Mouse (Mus musculus) urinary bladder, adult 18-20 months (tissue): ENCODE data around the gene Sema3f.

Experiments
- DNase-seq, 2 experiments: peaks; one replicate each; pipeline ENCODE4 v3.0.0; 2022; ENCODE audit warnings: low spot score in 2 of 2, mixed read lengths in 2 of 2

The Sema3f gene

GRCm38 (mm10) chr9:107692785-107693184 lies 17.5 kb downstream of the Sema3f start:
- no peak for DNase-seq

DNA sequence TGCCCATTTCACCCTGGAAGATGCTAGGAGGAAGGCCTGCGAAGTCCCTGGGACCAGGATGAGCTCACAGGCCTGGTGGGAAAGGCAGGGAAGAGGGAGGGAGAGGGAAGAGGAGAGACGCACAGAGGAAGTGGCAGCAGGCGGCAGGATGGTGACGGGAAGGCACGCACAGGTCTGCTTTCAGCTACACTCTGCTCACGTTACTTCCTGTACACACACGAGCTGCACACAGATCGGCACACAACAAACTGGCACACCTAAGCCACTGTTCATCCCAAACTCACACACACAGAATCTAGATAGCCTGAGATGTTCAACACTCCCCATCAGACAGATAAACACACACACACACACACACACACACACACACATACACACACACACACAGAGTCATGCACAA lies 19.9 kb downstream of the Sema3f start:
- no peak for DNase-seq

GRCm38 (mm10) chr9:107688939-107689338 lies 21.3 kb downstream of the Sema3f start:
- no peak for DNase-seq

- no peak for DNase-seq
These were observed 21.9 kb downstream of the Sema3f start for GRCm38 (mm10) chr9:107688415-107688814.

DNA sequence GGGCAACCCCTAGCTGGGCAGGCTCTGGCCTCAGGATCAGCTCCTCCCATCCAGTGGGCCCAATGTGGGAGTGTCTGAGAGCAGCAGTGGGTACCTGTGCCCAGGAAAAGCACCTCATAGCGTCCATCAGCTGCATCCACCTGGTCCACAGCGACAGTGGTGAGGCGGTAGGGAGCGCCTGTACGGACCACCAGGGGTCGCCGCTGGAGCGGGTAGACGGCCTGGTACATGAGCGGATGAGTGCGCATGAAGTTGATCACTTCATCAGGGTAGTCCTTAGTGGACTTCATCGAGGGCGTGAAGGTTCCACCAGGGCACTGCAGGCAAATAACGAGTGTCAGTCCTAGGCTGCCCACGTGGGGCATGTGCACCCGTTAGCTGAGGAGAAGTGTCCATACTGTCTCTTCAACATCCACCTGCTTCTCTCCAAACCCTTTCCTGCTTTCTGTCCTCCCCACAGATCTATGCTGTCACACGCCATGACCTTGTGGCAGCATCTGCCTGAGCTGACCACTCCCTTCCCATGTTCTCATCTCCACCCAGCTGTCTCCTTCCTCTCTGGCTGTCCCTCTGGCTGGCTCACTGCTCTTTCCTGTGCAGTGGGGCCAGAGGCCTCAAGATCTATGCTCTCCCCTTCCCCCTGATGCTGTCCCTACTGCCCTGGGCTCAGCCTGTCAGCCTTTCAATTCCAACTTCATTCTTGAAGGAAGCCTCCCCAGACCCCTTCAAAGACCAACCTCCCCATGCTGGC lies 24.9 kb downstream of the Sema3f start:
- DNase-seq: no peak

DNA sequence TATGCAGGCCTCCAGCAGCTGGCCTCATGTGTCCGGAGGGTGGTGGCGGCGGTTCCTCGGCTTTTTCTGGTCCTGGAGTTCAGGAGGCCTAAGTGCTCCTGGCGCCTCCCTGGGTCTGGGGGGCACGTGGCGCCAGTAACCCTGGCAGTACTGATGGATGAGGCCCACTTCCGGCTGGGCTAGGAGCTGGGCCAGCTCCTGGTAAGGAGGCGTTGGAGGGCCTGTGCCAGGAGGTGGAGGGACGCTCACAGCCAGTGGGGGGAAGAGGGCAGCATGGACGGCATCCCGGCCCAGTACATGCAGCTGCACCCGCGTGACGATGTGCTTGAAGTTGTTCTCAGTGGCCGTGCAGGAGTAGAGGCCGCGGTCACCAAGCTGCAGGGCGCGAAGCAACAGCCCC lies 27.9 kb downstream of the Sema3f start:
- no peak for DNase-seq

- no peak for DNase-seq
These were observed 30.8 kb downstream of the Sema3f start, which contains the start of gene Gnat1 for GRCm38 (mm10) chr9:107679501-107679900. Gnat1 (minus strand) TSS chr9:107679712.

DNA sequence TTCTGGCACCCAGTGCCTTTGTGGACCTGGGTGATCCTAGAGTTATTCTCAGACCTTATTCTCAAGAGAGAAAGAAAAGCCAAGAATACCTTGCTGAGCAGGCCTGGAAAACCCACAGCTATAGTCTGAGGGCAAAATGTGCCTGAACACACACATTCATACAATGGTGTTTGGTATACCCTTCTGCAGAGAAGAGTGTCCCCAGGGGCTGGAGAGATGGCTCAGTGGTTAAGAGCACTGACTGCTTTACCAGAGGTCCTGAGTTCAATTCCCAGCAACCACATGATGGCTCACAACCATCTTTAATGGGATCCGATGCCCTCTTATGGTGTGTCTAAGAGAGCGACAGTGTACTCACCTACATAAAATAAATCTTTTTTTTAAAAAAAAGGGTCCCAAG lies 31.4 kb downstream of the Sema3f start:
- no peak for DNase-seq

DNA sequence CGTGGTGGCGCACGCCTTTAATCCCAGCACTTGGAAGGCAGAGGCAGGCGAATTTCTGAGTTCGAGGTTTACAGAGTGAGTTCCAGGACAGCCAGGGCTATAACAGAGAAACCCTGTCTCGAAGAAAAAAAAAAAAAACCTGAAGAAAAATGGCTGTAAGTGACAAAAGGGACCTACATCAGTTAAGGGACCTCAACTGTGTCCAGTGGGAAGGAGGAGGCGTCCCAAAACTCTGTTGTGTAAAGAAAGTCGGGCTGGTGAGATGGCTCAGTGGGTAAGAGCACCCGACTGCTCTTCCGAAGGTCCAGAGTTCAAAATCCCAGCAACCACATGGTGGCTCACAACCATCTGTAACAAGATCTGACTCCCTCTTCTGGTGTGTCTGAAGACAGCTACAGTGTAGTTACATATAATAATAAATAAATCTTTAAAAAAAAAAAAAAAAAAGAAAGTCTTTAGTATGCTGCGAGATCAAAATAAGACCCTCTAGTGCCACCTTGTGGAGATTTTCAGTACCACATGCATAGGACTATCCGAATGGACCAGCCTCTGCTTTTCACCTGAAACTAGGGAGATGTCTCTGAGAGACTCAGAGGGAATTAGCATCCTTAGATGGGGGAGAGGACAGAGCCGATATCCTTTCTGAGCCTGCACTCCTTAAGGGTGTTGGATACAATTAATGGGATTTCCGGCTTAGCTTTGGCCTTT lies 32.3 kb downstream of the Sema3f start:
- DNase-seq: peak; percentile 50 to 53

DNA sequence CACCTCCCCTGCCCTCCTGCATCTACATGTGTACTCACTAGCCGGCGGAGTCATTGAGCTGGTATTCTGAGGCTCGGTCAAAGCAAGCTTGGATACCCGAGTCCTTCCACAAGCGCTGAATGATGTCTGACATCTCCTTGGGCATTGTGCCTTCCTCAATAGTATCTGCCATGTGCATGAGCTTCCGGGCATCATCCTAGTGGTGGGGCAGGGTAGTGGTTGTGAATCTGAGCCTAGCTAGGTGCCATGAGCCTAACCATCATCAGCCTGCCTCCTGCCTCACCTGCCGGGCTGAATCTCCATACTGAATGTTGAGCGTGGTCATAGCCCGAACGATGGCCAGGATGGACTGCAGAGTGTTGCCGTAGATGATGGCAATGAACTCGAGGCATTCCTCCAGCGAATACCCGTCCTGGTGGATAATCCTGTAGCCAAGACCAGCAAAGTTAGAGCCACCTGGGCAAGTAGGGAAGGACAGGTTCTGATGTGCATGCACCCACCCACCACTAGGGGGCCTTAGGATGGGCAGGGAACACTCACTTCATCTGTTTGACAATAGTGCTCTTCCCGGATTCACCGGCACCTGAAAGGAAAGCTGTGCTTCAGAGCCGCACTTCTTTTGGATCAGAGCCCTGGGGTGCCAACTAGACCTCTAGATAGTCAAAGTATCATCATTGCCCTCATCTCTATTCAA lies 33.0 kb downstream of the Sema3f start:
- DNase-seq: no peak

DNA sequence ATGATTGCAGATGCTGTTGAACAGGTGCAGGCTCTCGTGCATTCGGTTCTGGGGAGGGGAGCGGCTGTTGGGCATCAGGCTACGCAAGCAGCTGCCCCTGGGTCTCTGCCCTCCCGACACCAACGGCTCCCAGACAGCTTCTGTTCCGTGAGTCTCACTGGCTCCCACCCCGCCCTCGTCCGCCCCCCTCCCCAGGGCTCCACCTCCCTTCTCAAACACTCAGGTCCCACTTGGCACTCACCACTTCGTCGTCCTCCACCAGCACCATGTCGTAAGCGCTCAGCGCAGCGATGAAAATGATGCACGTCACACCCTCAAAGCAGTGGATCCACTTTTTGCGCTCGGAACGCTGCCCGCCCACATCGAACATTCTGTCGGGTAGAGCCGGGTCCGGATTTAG lies 34.0 kb downstream of the Sema3f start:
- DNase-seq: no peak

DNA sequence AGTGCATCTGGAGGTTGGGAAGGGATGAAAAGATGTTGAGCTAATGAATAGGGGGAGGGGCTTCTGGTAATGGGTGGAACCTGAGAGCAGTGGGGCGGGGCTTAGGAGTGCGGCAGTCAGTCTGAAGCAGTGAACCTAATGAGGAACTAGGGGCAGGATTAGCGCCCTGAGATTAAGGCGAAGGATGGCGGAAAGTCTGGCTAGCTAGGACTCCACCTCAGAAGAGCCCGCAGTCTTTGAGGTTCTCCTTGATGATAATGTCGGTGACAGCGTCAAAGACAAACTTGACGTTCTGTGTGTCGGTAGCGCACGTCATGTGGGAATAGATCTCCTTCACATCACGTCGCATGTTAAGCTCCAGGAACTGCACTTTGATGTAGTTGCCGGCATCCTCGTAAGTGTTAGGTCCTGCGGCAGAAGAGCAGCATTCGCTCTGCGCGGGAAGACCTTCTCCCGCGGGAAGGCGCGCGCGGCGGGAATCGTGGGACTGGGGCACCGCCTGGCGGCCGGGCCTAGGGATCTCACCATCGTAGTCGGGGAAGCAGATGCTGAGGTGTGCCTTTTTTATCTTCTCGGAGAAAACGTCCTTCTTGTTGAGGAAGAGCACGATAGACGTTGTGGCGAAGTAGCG lies 34.5 kb downstream of the Sema3f start:
- DNase-seq: peak; percentile 35 to 60

- DNase-seq: no peak
These were observed 35.5 kb downstream of the Sema3f start for GRCm38 (mm10) chr9:107674609-107675429.

DNA sequence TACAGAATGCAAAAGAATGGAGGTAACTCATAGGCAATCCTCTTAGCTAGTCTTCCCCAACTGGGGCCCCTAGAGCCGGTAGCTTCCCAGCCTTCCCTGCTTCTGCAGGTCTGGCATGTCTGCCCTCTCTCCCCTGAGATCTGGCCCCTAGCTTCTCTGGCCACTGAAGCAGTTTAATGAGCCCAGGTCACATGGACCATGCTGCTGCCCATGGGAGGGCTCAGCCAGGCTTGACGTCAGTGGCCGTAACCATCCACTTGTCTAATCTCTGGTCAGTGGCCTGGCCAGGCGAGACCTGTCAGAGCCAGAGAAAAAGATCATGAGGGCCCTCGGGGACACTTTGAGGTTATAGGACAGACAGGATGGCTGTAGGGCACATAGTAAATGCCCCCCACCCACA lies 40.0 kb downstream of the Sema3f start:
- DNase-seq: no peak

- DNase-seq: no peak
These were observed 40.8 kb downstream of the Sema3f start, which contains the start of gene Slc38a3 for GRCm38 (mm10) chr9:107669480-107669945. Slc38a3 (minus strand) TSS chr9:107669530.

DNA sequence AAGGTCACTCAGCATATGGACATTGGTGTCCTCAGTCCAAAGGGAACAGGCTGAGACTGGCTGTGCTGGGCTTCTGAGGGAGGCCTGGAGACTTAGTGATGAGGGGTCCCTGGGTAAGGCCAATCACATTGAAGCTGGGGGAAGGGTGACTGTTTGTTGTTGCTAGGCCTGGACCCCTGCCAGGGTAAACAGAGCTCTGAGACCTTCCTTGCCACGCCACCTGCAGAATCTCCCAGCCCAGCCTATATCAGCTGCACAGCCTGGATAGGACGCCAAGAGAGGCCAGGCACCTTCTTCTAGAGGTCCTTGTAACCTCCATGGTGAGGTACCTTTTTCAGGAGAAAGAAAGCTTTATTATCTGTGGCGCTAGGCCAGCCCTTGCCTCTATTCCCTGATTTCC lies 41.4 kb downstream of the Sema3f start:
- no peak for DNase-seq

DNA sequence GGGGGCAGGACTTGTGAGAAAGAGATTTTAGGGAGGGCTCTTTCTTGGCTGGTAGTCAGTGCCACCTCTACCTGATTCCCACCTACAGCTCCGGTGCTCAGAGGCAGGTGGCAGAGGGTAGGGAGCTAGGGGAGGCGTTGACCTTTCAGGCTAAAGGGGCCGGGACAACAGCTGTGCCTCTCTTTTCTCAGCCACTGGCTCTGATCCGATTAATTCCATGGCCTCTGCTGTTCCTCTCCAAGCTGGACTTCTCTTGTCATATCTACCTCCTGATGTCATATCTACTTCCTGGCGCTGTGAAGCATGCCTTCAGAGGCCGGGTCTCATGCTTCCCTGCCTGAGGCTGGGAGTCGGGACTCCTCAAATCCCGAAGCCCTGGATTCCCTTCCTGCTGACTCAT lies 42.3 kb downstream of the Sema3f start:
- DNase-seq: no peak

DNA sequence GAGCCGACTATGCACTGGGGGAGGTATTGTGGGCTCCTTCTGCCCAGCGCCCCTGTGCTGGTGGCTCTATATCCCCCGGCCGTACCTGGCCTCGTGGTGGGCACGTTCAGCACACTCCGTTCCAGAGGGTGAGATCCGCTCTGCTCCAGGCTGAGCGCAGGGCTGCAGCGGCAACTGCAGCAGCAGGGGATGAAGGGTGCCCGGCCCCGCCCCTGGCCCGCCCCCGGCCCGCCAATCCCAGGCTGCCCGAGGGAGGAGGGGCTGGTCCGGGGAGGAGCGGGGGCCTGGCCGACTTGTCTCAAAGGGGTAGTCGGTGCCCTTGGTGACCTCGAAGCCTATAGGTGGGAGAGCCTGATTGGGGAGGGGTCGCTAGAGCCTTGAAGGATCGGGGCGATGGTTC lies 43.1 kb downstream of the Sema3f start:
- no peak for DNase-seq

GRCm38 (mm10) chr9:107666751-107667205 lies 43.5 kb downstream of the Sema3f start:
- DNase-seq: no peak

DNA sequence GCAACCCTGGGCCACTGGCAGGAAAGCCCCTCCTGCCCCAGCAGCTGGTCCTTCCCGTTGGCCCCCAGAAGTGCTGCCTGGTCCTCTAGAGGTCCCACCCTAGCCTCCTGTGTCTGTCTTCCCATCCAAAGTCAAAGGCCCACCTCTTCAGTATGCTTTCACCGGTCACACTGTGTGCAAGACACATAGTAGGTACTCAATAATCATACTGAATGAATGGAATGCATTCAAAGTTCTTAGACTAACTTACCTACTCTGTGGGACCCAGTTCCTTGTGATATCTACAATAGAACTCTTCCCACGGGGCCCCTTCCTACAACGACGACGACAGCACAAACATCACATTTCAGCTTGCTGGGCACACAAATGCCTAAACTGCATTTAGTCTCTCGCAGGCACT lies 45.0 kb downstream of the Sema3f start:
- no peak for DNase-seq

DNA sequence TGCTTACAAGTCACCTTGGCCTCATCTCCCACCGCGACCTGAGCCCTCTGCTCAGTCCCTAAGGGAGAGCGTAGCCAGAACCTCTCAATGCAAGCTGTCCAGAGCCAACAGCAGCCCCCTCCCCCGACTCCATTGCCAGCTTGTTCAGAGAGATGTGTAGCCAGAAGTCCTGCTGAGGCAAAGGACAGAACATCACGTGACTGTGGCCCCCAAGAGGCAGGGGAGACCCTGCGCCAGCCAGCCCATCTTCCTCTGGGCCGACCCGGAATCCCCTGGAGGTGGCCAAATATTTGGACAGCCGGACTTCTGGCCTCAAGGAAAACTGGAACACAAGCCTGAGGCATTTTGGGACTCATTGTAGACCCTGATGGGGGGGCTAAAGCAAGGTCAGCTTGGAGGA lies 46.8 kb downstream of the Sema3f start:
- no peak for DNase-seq
